Mouse (Mus musculus): ENCODE results near the gene Fbxw10. TPM values are rescaled to one million over a fixed set of nuclear protein-coding genes. Genes with fewer than 3 reads are reported as not detected.

Gene Fbxw10
- total and polyA plus RNA-seq, 2 experiments from 2014 or later: 0.26 TPM; not detected in 1

DNA sequence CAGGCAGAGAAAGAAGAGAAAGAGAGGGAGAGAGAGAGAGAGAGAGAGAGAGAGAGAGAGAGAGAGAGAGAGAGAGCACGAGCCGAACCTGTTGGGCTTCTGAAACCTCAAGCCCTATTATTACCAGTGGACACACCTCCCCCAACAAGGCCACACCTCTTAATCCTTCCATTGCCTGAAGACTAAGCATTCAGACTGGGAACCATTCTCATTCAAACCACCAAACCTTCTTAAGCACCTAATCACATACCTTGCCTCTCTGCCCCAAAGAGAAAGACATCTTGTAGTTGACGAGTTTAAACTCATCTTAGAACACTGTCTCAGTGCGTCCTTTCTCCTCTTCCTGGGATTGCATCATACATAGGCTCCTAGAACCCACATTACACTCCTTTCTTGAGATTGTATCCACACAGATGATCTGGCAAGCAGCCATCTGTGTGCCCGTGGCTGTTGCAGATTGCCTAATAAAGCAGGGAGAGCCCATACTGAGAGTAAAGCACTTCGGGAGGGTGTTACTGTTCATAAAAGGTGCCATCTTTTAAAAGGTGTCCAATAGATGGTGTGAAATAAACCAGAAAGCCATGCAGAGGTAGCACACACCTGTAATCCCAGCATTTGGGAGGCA is 57.1 kb downstream of the Fbxw10 start:
- 64% methylated on average over 6 of the region's 6 CpGs for whole genome bisulfite sequencing
- no peak overlapping the region for H3K4me3 ChIP-seq (ENCODE audit: low read depth, low read length)
- H3K9ac ChIP-seq (replicated peaks; ENCODE audit: low read depth, low read length): no peak overlapping the region
- ATAC-seq (ENCODE audit: insufficient read depth, low read depth): no peak
- H3K36me3 ChIP-seq (replicated peaks; ENCODE audit: control insufficient read depth, insufficient read depth, low read length): no peaks in the 10 kb centered on the region
- TF ChIP-seq EP300 (IDR thresholded peaks at IDR 0.05; ENCODE audit: low read depth): no peak
- TF ChIP-seq CTCF (IDR thresholded peaks at IDR 0.05; ENCODE audit: low read depth): no peak
- no peaks in the 10 kb centered on the region for H3K9me3 ChIP-seq (replicated peaks; ENCODE audit: control insufficient read depth, low read length)
- no peak overlapping the region for H3K4me2 ChIP-seq (ENCODE audit: low read depth, low read length)
- no peak overlapping the region for H3K27ac ChIP-seq (ENCODE audit: low read depth)
- H3K27me3 ChIP-seq (ENCODE audit: control insufficient read depth, insufficient read depth, low read length): no peaks in the 10 kb centered on the region
- no peak for DNase-seq (ENCODE audit: low spot score)
- no peaks in the 10 kb centered on the region for H3K4me1 ChIP-seq (ENCODE audit: control insufficient read depth, insufficient read depth)

DNA sequence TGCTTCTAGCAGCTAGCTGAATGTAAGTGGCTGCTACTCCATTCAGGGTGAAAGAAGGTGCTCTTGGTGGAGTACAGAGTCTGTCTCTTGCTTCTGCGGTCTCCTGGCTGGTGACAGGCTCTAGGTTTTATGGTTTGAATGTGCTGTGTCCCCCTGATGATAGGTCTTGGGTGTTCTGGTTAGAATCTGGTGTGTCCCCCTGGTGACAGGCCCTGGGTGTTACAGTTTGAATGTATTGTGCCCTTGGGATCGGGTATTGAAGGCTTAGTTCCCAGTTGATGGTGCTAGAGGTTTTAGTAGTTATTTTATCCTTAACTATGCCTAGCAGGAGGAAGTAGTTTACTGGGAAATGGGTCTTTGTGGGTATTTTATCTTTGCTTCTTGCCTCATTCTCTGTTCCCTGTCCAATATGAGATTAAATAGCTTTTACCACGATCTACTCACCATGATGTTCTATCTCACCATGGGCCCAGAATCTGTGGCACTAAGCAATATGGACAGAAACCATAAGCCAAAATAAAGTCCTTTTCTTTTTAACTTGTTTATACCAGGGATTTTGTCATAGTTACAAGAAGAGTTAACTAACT is 62.9 kb downstream of the Fbxw10 start:
- TF ChIP-seq EP300 (IDR thresholded peaks at IDR 0.05; ENCODE audit: low read depth) (no peak), CTCF (IDR thresholded peaks at IDR 0.05; ENCODE audit: low read depth) (peak; percentile 20; the same call in 1 of the 2 replicates)
- WGBS: 64% methylated on average over 3 of the region's 3 CpGs
- Histone ChIP-seq H3K9ac (replicated peaks; ENCODE audit: low read depth, low read length) (no peak overlapping the region), H3K9me3 (replicated peaks; ENCODE audit: control insufficient read depth, low read length) (no peaks in the 10 kb centered on the region), H3K36me3 (replicated peaks; ENCODE audit: control insufficient read depth, insufficient read depth, low read length) (no peaks in the 10 kb centered on the region), H3K4me3 (ENCODE audit: low read depth, low read length) (no peak overlapping the region), H3K4me2 (ENCODE audit: low read depth, low read length) (no peak overlapping the region), H3K27ac (ENCODE audit: low read depth) (no peak overlapping the region), H3K4me1 (ENCODE audit: control insufficient read depth, insufficient read depth) (no peaks in the 10 kb centered on the region), H3K27me3 (ENCODE audit: control insufficient read depth, insufficient read depth, low read length) (no peaks in the 10 kb centered on the region)
- DNase-seq (ENCODE audit: low spot score) (no peak), ATAC-seq (ENCODE audit: insufficient read depth, low read depth) (no peak)

DNA sequence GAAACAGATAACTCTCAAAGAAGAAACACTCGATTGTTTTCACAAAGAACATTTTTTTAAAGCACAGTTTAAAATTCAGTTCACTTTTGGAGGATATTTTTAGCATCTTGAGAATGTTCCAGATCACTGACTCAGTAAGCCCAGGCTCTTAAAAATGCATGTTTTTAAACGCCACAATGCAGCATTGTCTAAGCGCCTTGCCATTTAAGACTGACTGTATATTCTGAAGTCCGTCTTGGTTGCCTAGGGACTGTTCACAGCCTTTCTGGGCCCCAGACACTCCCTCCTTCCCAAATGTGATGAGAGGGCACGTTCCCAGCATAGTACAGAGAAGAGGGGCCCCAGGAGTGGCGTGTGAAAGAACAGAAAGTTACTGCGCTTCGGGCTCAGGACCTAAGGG is 64.5 kb downstream of the Fbxw10 start:
- H3K9ac ChIP-seq (replicated peaks; ENCODE audit: low read depth, low read length): no peak overlapping the region
- no peaks in the 10 kb centered on the region for H3K36me3 ChIP-seq (replicated peaks; ENCODE audit: control insufficient read depth, insufficient read depth, low read length)
- H3K27ac ChIP-seq (ENCODE audit: low read depth): peak overlapping the region; percentile 50
- TF ChIP-seq EP300 (IDR thresholded peaks at IDR 0.05; ENCODE audit: low read depth) (no peak), CTCF (IDR thresholded peaks at IDR 0.05; ENCODE audit: low read depth) (no peak)
- no peak overlapping the region for H3K4me2 ChIP-seq (ENCODE audit: low read depth, low read length)
- no peaks in the 10 kb centered on the region for H3K9me3 ChIP-seq (replicated peaks; ENCODE audit: control insufficient read depth, low read length)
- H3K4me1 ChIP-seq (ENCODE audit: control insufficient read depth, insufficient read depth): no peaks in the 10 kb centered on the region
- DNase-seq (ENCODE audit: low spot score) (peak; percentile 26), ATAC-seq (ENCODE audit: insufficient read depth, low read depth) (peak; percentile 44)
- H3K27me3 ChIP-seq (ENCODE audit: control insufficient read depth, insufficient read depth, low read length): no peaks in the 10 kb centered on the region
- WGBS: 52% methylated on average over 8 of the region's 8 CpGs
- H3K4me3 ChIP-seq (ENCODE audit: low read depth, low read length): no peak overlapping the region

DNA sequence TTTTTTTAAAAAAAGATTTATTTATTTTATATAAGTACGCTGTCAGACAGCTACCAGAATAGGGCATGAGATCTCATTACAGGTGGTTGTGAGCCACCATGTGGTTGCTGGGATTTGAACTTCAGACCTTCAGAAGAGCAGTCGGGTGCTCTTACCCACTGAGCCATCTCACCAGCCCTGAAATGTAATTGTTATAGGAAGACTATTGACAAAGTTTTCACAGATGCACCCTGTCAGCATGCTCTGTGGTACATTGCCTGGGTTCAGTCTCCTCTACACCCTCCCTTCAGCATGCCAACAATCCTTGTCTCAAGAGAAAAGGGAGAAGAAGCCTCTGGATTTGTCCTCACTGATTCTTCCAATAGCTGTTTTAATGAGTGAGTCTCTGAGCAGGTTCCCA is 66.3 kb downstream of the Fbxw10 start:
- 86% methylated on average over 2 of the region's 2 CpGs for WGBS
- no peaks in the 10 kb centered on the region for H3K36me3 ChIP-seq (replicated peaks; ENCODE audit: control insufficient read depth, insufficient read depth, low read length)
- no peaks in the 10 kb centered on the region for H3K4me1 ChIP-seq (ENCODE audit: control insufficient read depth, insufficient read depth)
- no peak overlapping the region for H3K4me2 ChIP-seq (ENCODE audit: low read depth, low read length)
- H3K27me3 ChIP-seq (ENCODE audit: control insufficient read depth, insufficient read depth, low read length): no peaks in the 10 kb centered on the region
- H3K9me3 ChIP-seq (replicated peaks; ENCODE audit: control insufficient read depth, low read length): no peaks in the 10 kb centered on the region
- DNase-seq (ENCODE audit: low spot score) (no peak), ATAC-seq (ENCODE audit: insufficient read depth, low read depth) (no peak)
- H3K27ac ChIP-seq (ENCODE audit: low read depth): no peak overlapping the region
- H3K9ac ChIP-seq (replicated peaks; ENCODE audit: low read depth, low read length): no peak overlapping the region
- no peak for TF ChIP-seq EP300 (IDR thresholded peaks at IDR 0.05; ENCODE audit: low read depth)
- TF ChIP-seq CTCF (IDR thresholded peaks at IDR 0.05; ENCODE audit: low read depth): no peak
- H3K4me3 ChIP-seq (ENCODE audit: low read depth, low read length): no peak overlapping the region

DNA sequence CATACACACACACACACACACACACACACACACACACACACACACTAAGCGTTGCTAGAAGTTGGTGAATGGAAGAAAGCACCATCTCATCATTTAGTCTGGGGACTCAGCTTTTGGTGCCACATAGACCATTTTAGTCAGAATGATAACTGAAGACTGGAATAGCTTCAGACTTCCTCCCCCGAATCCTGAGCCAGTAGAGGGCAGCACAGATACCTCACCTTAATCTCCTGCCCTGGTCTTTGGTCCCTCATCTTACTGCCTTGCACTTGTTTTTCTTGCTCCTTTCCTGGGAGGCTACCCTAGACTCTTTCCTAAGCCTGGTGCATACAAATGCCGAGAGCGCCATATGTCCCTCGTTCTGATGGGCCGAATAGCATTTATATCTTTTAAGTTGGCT is 67.7 kb downstream of the Fbxw10 start:
- Histone ChIP-seq H3K9ac (replicated peaks; ENCODE audit: low read depth, low read length) (no peak overlapping the region), H3K27me3 (ENCODE audit: control insufficient read depth, insufficient read depth, low read length) (no peaks in the 10 kb centered on the region), H3K4me3 (ENCODE audit: low read depth, low read length) (no peak overlapping the region), H3K4me1 (ENCODE audit: control insufficient read depth, insufficient read depth) (no peaks in the 10 kb centered on the region), H3K36me3 (replicated peaks; ENCODE audit: control insufficient read depth, insufficient read depth, low read length) (no peaks in the 10 kb centered on the region), H3K4me2 (ENCODE audit: low read depth, low read length) (no peak overlapping the region), H3K27ac (ENCODE audit: low read depth) (no peak overlapping the region), H3K9me3 (replicated peaks; ENCODE audit: control insufficient read depth, low read length) (no peaks in the 10 kb centered on the region)
- TF ChIP-seq CTCF (IDR thresholded peaks at IDR 0.05; ENCODE audit: low read depth) (peak; percentile 45), EP300 (IDR thresholded peaks at IDR 0.05; ENCODE audit: low read depth) (no peak)
- DNase-seq (ENCODE audit: low spot score) (no peak), ATAC-seq (ENCODE audit: insufficient read depth, low read depth) (no peak)
- WGBS: 56% methylated on average over 6 of the region's 6 CpGs

GRCm38 (mm10) chr11:62915486-62915885 is 68.6 kb downstream of the Fbxw10 start:
- no peaks in the 10 kb centered on the region for H3K27me3 ChIP-seq (ENCODE audit: control insufficient read depth, insufficient read depth, low read length)
- no peak for TF ChIP-seq CTCF (IDR thresholded peaks at IDR 0.05; ENCODE audit: low read depth)
- no peak for TF ChIP-seq EP300 (IDR thresholded peaks at IDR 0.05; ENCODE audit: low read depth)
- 77% methylated on average over 2 of the region's 2 CpGs for WGBS
- no peak overlapping the region for H3K27ac ChIP-seq (ENCODE audit: low read depth)
- no peak overlapping the region for H3K9ac ChIP-seq (replicated peaks; ENCODE audit: low read depth, low read length)
- no peaks in the 10 kb centered on the region for H3K36me3 ChIP-seq (replicated peaks; ENCODE audit: control insufficient read depth, insufficient read depth, low read length)
- no peak overlapping the region for H3K4me2 ChIP-seq (ENCODE audit: low read depth, low read length)
- H3K9me3 ChIP-seq (replicated peaks; ENCODE audit: control insufficient read depth, low read length): no peaks in the 10 kb centered on the region
- no peak for ATAC-seq (ENCODE audit: insufficient read depth, low read depth)
- no peaks in the 10 kb centered on the region for H3K4me1 ChIP-seq (ENCODE audit: control insufficient read depth, insufficient read depth)
- DNase-seq (ENCODE audit: low spot score): no peak
- no peak overlapping the region for H3K4me3 ChIP-seq (ENCODE audit: low read depth, low read length)

Measured in heart, postnatal 0 days (tissue).